Mouse (Mus musculus) small intestine, adult 2 months (tissue): ENCODE data around the gene Papola.

Experiments
- CTCF ChIP-seq: fragments of 200-500 bp; IDR thresholded peaks from 2 replicates; pipeline ENCODE4 v1.5.1; 2012; ENCODE audit warnings: low read depth, mild to moderate bottlenecking, control low read depth, inconsistent platforms, low read length, moderate library complexity, mixed read lengths; ENCODE audit not compliant: insufficient replicate concordance, insufficient read length; ENCODE audit errors: extremely low read depth
- POLR2A ChIP-seq: fragments of 200-500 bp; IDR thresholded peaks from 2 replicates; pipeline ENCODE4 v1.6.1; 2012; ENCODE audit warnings: low read depth, mild to moderate bottlenecking, control low read depth, inconsistent platforms, low read length, moderate library complexity

DNA sequence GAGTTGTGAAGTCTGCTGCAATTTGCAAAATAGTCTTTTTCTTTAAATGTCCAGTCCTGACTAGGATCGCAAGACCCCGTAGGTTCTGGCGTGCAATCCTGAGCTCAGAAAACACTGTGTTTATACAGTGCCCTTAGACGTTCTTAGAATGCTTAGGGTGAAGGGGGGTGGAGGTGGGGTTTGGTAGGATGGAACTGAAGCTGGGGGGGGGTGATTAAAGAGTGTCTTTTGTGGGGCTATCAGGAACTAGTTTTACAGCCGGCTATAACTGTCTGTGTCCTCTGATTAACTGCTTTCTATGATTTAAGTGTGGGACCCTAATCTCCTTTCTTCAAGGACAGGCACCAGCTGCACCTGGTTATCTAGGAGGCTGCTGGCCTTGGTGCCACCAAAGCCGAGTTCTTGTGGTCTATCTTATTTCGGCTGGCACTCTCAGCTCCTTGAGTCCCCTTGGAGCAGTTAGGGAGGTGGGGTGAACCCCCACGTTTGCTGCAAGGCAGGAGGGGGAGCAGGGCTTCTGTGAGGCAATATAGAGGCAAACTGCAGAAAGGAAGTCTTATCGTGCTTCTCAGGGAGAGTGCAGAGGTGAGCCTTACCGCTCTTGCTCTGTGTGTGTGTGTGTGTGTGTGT, 24.5 kb upstream of the Papola start:
- no peak for TF ChIP-seq POLR2A
- TF ChIP-seq CTCF, result no peak
